Mouse (Mus musculus) midbrain, embryonic 14.5 days (tissue): ENCODE data around the gene Prrg2. TPM values are rescaled to one million over a fixed set of nuclear protein-coding genes. Genes with fewer than 3 reads are reported as not detected.

Source experiments
- ATAC-seq: fragments of 200-750 bp; cut with Nextera tagmentation; 2 replicates; pipeline ENCODE4 v1.8.0; 2017; ENCODE audit warnings: moderate number of reproducible peaks, moderate library complexity; ENCODE audit not compliant: low FRiP score, low TSS enrichment
- DNase-seq: peaks from one replicate; pipeline ENCODE4 v3.0.0-alpha.2; 2015
- H3K27ac ChIP-seq: fragments of 300-500 bp; sonication (generic); replicated peaks from 2 replicates; pipeline ENCODE4 v1.5.1; 2014; ENCODE audit warnings: mild to moderate bottlenecking, low read depth, low read length, moderate library complexity
- H3K27me3 ChIP-seq: fragments of 300-500 bp; sonication (generic); 2 replicates; pipeline ENCODE4 v1.6.1; 2014; ENCODE audit warnings: low read length, control low read depth, mixed read lengths; ENCODE audit not compliant: control insufficient read depth, insufficient read depth
- H3K36me3 ChIP-seq: fragments of 300-500 bp; sonication (generic); 2 replicates; pipeline ENCODE4 v1.6.1; 2014; ENCODE audit warnings: low read length, control low read depth; ENCODE audit not compliant: control insufficient read depth, insufficient read depth
- H3K4me1 ChIP-seq: fragments of 300-500 bp; sonication (generic); 2 replicates; pipeline ENCODE4 v1.6.1; 2014; ENCODE audit warnings: mild to moderate bottlenecking, antibody characterized with exemption, low read length, control low read depth; ENCODE audit not compliant: control insufficient read depth, insufficient read depth
- H3K4me2 ChIP-seq: fragments of 300-500 bp; sonication (generic); 2 replicates; pipeline ENCODE4 v1.6.1; 2014; ENCODE audit warnings: mild to moderate bottlenecking, low read length, moderate library complexity
- H3K4me3 ChIP-seq: fragments of 300-500 bp; sonication (generic); replicated peaks from 2 replicates; pipeline ENCODE4 v1.5.1; 2014; ENCODE audit warnings: low read depth, low read length
- H3K9ac ChIP-seq: fragments of 300-500 bp; sonication (generic); replicated peaks from 2 replicates; pipeline ENCODE4 v1.6.1; 2014; ENCODE audit warnings: mild to moderate bottlenecking, low read length, moderate library complexity
- H3K9me3 ChIP-seq: fragments of 300-500 bp; sonication (generic); 2 replicates; pipeline ENCODE4 v1.6.1; 2016; ENCODE audit warnings: low read length, control low read depth, mixed read lengths; ENCODE audit not compliant: control insufficient read depth
- WGBS: fragments of 180-500 bp; shearing (Covaris S2); extraction: QIAGEN DNeasy Blood & Tissue Kit; methylation state at CpG from one replicate; pipeline ENCODE4 v1.1.7; 2014; 5-methylcytosine and 5-hydroxymethylcytosine counted together
- polyA plus RNA-seq: library from polyadenylated mRNA; unstranded; fragments of >200 nt; fragmentation: Nextera tagmentation; extraction: Ambion mirVana; gene quantifications from 2 replicates; pipeline ENCODE4 v1.2.1, GENCODE M21; 2014

Gene Prrg2
- polyA plus RNA-seq, 1 experiment from 2014 or later, result 12.2 TPM

DNA sequence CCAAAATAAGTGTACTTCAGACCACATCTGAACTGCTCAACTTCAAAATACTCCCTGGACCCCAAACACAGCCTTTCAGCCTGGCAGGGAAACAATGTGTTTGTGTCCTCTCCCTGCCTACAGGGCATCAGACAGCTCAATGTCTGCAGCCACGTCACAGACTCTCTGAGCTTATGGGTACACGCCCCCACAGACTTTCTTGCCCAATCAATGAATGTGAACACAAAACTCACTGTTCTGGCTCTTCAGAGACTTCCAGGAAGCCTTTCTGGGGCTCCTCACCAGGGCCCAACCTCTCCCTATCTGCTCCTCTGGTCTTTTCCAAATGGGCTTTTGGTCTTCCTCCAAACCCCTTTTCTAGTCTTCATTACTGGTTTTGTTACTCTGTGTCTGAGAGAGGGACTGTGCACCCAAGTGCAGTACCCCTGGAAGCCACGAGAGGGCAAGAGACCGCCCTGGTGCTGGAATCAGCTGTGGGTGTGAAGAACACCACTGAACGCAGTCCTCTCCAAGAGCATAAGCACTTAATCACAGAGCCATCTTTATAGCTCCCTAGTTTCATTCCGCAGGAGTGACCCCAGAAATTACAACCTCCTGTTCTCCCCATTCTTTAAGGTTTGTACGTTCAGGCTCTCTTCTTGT is 24.6 kb downstream of the Prrg2 start:
- ATAC-seq, result no peak

DNA sequence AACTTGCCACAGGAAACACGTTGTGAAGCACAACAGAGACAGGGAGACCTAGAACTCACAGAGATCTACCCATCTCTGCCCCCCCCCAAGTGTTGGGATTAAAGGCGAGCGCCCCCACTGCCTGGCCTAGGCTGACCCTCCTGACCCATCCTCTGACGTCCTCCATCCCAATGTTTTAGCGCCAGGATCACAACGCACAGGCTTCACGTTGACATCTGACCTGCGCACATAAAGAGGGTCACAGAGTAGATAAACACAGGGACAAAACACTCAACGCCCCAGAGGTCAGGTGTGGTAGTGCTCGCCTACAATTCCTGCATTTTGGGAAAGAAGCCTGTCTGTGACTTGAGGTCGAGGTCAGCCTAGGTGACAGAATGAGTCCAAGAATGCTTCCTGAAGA is 25.8 kb downstream of the Prrg2 start:
- no peaks in the 10 kb centered on the region for H3K9me3 ChIP-seq
- H3K36me3 ChIP-seq, result peaks cover 97% of the 10 kb centered on the region
- no peaks in the 10 kb centered on the region for H3K4me1 ChIP-seq
- ATAC-seq (no peak), DNase-seq (no peak)
- no peak overlapping the region for H3K4me3 ChIP-seq
- H3K4me2 ChIP-seq, result no peak overlapping the region
- H3K27me3 ChIP-seq, result no peaks in the 10 kb centered on the region
- WGBS, result 93% methylated on average over 11 of the region's 11 CpGs
- no peak overlapping the region for H3K9ac ChIP-seq
- H3K27ac ChIP-seq, result no peak overlapping the region

More for the DNA sequence above, 24.6 kb downstream of the Prrg2 start:
- Histone ChIP-seq H3K27ac (no peak overlapping the region), H3K4me1 (no peaks in the 10 kb centered on the region), H3K9me3 (no peaks in the 10 kb centered on the region), H3K36me3 (peaks cover 97% of the 10 kb centered on the region), H3K9ac (no peak overlapping the region), H3K27me3 (no peaks in the 10 kb centered on the region), H3K4me3 (no peak overlapping the region), H3K4me2 (no peak overlapping the region)
- WGBS, result 77% methylated on average over 7 of the region's 7 CpGs
- peak; percentile 60 for DNase-seq

GRCm38 (mm10) chr7:45035631-45036030 is 26.8 kb downstream of the Prrg2 start:
- H3K4me3 ChIP-seq, result no peak overlapping the region
- WGBS, result 95% methylated on average over 3 of the region's 3 CpGs
- ATAC-seq, result no peak

DNA sequence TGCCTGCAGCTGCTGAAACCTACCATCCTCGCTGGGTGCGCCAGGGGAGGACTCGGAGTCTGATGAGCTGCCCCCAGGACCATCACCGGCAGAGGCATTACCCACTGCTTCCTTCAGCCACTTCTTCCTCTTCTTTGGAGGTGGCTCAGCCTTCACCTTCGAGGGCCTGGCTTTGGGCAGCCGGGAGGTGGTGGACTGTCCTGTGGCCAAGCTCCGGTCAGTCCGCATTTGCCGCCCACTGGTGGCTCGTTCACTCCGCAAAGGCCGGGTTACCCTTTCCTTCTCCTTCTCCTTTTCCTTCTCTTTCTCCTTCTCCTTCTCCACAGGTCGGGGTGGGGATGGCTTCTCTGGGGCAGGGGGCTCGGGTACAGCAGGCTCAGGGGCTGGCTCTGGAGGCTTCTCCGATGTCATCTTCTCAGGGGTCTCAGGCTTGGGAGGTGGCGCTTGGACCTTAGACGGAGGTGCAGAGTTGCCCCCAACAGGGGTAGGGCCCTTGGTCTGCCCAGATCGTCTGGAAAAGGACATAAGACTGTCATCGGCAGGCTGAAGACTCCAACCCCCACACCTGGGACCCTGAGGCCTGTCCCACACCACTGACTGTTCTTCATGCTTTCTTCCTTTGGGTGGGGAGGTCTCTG is 28.6 kb downstream of the Prrg2 start:
- no peak for DNase-seq
- Histone ChIP-seq H3K36me3 (peaks cover 97% of the 10 kb centered on the region), H3K9me3 (no peaks in the 10 kb centered on the region), H3K27ac (no peak overlapping the region), H3K4me3 (no peak overlapping the region), H3K4me2 (no peak overlapping the region), H3K27me3 (no peaks in the 10 kb centered on the region), H3K4me1 (no peaks in the 10 kb centered on the region), H3K9ac (no peak overlapping the region)
- ATAC-seq, result no peak
- WGBS, result 94% methylated on average over 19 of the region's 19 CpGs

More at GRCm38 (mm10) chr7:45035631-45036030, 26.8 kb downstream of the Prrg2 start:
- Histone ChIP-seq H3K9me3 (no peaks in the 10 kb centered on the region), H3K4me2 (no peak overlapping the region), H3K36me3 (peaks cover 97% of the 10 kb centered on the region), H3K4me1 (no peaks in the 10 kb centered on the region), H3K27ac (no peak overlapping the region), H3K9ac (no peak overlapping the region), H3K27me3 (no peaks in the 10 kb centered on the region)
- DNase-seq, result no peak

DNA sequence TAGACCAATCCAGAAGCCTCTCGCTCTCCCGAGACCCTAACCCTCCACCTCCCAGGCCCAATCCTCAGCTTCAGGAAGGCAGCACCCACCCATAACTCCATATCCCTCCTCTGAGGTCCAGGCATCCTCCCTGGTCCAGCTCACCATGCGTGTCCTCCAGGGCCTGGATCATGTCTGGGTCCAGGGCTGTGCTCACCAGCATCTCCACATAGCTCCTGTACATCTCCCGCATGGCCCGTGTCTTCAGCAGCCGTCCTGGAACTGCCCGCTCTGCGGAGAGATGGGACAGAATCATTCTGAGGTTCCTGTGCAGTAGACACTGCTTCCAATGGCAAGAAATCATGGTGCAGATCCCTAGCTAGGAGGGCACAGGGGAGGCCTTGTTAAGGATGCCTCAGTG is 31.6 kb downstream of the Prrg2 start:
- DNase-seq (no peak), ATAC-seq (no peak)
- H3K4me2 ChIP-seq, result no peak overlapping the region
- H3K4me3 ChIP-seq, result no peak overlapping the region
- peaks cover 93% of the 10 kb centered on the region for H3K36me3 ChIP-seq
- H3K27me3 ChIP-seq, result no peaks in the 10 kb centered on the region
- H3K9me3 ChIP-seq, result no peaks in the 10 kb centered on the region
- no peak overlapping the region for H3K27ac ChIP-seq
- H3K9ac ChIP-seq, result no peak overlapping the region
- H3K4me1 ChIP-seq, result peaks cover 6% of the 10 kb centered on the region; the same call in 1 of the 2 replicates
- WGBS, result 97% methylated on average over 8 of the region's 8 CpGs

GRCm38 (mm10) chr7:45029995-45030394 is 32.5 kb downstream of the Prrg2 start:
- H3K9me3 ChIP-seq, result no peaks in the 10 kb centered on the region
- H3K4me2 ChIP-seq, result no peak overlapping the region
- WGBS, result 94% methylated on average over 6 of the region's 6 CpGs
- no peak overlapping the region for H3K9ac ChIP-seq
- DNase-seq, result no peak
- no peak for ATAC-seq
- H3K27ac ChIP-seq, result no peak overlapping the region
- H3K4me3 ChIP-seq, result no peak overlapping the region
- H3K36me3 ChIP-seq, result peaks cover 85% of the 10 kb centered on the region
- H3K4me1 ChIP-seq, result peaks cover 6% of the 10 kb centered on the region; the same call in 1 of the 2 replicates
- no peaks in the 10 kb centered on the region for H3K27me3 ChIP-seq

- Histone ChIP-seq H3K27ac (no peak overlapping the region), H3K4me3 (no peak overlapping the region), H3K4me1 (peaks cover 6% of the 10 kb centered on the region; the same call in 1 of the 2 replicates), H3K27me3 (no peaks in the 10 kb centered on the region), H3K4me2 (no peak overlapping the region), H3K9me3 (no peaks in the 10 kb centered on the region), H3K36me3 (peaks cover 68% of the 10 kb centered on the region), H3K9ac (no peak overlapping the region)
- DNase-seq (no peak), ATAC-seq (no peak)
- WGBS, result 93% methylated on average over 11 of the region's 11 CpGs
Measured at GRCm38 (mm10) chr7:45028351-45028750, 34.1 kb downstream of the Prrg2 start.

GRCm38 (mm10) chr7:45027761-45028160 is 34.7 kb downstream of the Prrg2 start:
- no peak overlapping the region for H3K9ac ChIP-seq
- DNase-seq (no peak), ATAC-seq (no peak)
- H3K36me3 ChIP-seq, result peaks cover 62% of the 10 kb centered on the region
- H3K4me2 ChIP-seq, result no peak overlapping the region
- H3K4me1 ChIP-seq, result peaks cover 6% of the 10 kb centered on the region; the same call in 1 of the 2 replicates
- H3K27me3 ChIP-seq, result no peaks in the 10 kb centered on the region
- no peak overlapping the region for H3K27ac ChIP-seq
- no peaks in the 10 kb centered on the region for H3K9me3 ChIP-seq
- 95% methylated on average over 9 of the region's 9 CpGs for WGBS
- no peak overlapping the region for H3K4me3 ChIP-seq

- Histone ChIP-seq H3K4me1 (peaks cover 6% of the 10 kb centered on the region; the same call in 1 of the 2 replicates), H3K4me3 (no peak overlapping the region), H3K9ac (no peak overlapping the region), H3K4me2 (no peak overlapping the region), H3K27me3 (no peaks in the 10 kb centered on the region), H3K9me3 (no peaks in the 10 kb centered on the region), H3K36me3 (peaks cover 48% of the 10 kb centered on the region), H3K27ac (peak overlapping the region; percentile 16)
- ATAC-seq (no peak), DNase-seq (peak; percentile 54)
- 20% methylated on average over 2 of the region's 2 CpGs for WGBS
Measured at GRCm38 (mm10) chr7:45026256-45026655, 36.2 kb downstream of the Prrg2 start.
